ENCODE assay signal across 9 mouse cellular contexts in the genomic region with DNA sequence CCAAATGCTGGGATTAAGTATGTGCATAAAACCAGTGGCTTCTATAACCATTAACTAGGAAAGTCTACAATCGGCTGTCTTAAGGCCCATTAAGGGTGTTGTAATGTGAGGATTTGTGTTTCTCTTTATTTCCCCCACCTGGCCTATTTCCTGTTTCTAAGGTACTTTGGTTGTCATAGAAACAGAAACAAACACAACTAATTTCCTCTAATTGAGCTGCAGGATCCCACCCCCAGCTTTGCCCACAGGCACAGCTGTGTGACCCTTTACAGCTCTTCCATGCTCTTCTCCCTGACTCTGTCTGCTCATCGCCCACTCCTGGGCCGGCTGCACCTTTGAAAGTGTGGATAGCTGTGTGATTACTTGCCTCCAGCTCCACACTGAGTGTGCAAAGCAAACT. TPM values are rescaled to one million over a fixed set of nuclear protein-coding genes. Genes with fewer than 3 reads are reported as not detected.
DNase-seq lines count a peak whose midpoint lies in the region; ATAC-seq and TF ChIP-seq lines count a peak whose summit lies in the region.
"Had no signal": no experiment of that assay in that cellular context is flagged by ENCODE, and none has a peak within 500 bp of the region (broad histone marks: within the 10 kb centered on the region; RNA-seq: fewer than 3 reads in every experiment).

No protein-coding gene starts in this region.

- no peak for TF ChIP-seq CTCF in stomach, postnatal 0 days (IDR thresholded peaks at IDR 0.05; ENCODE audit: low read depth)

- no peaks in the 10 kb centered on the region for H3K36me3 ChIP-seq in stomach, embryonic 15.5 days
- no peaks in the 10 kb centered on the region for H3K36me3 ChIP-seq in stomach, postnatal 0 days (ENCODE audit: control insufficient read depth, insufficient read depth, low read length)
- H3K36me3 ChIP-seq in neural tube, embryonic 15.5 days: no peaks in the 10 kb centered on the region
- no peaks in the 10 kb centered on the region for H3K36me3 ChIP-seq in forebrain, embryonic 14.5 days (ENCODE audit: control insufficient read depth, insufficient read depth, low read length)
- H3K36me3 ChIP-seq: limb, embryonic 15.5 days had no signal

- DNase-seq in stomach, postnatal 0 days (ENCODE audit: low spot score): no peak
- DNase-seq in adrenal gland, postnatal 10 days: no peak
- no peak for DNase-seq in forebrain, embryonic 14.5 days (ENCODE audit: low spot score)
- no peak for DNase-seq in kidney, adult 8-10 months

- H3K4me1 ChIP-seq in stomach, embryonic 15.5 days: 0 out of 2 replicates have a peak, but pooled peaks cover 3% of the 10 kb centered on the region
- H3K4me1 ChIP-seq in stomach, postnatal 0 days (replicated peaks; ENCODE audit: control insufficient read depth, insufficient read depth): no peaks in the 10 kb centered on the region
- H3K4me1 ChIP-seq in neural tube, embryonic 15.5 days: peaks cover 6% of the 10 kb centered on the region
- no peaks in the 10 kb centered on the region for H3K4me1 ChIP-seq in forebrain, embryonic 14.5 days (ENCODE audit: control insufficient read depth, insufficient read depth, low read length)

- H3K4me2 ChIP-seq in stomach, embryonic 15.5 days: no peak overlapping the region
- H3K4me2 ChIP-seq in stomach, postnatal 0 days (replicated peaks; ENCODE audit: low read depth): no peak overlapping the region
- H3K4me2 ChIP-seq in neural tube, embryonic 15.5 days: peak overlapping the region; percentile 2; the same call in 1 of the 2 replicates
- H3K4me2 ChIP-seq in forebrain, embryonic 14.5 days (ENCODE audit: low read length): no peak overlapping the region
- H3K4me2 ChIP-seq: limb, embryonic 15.5 days; midbrain, embryonic 11.5 days had no signal

- 30% methylated on average over 3 of the region's 3 CpGs for WGBS in stomach, embryonic 15.5 days
- 26% methylated on average over 3 of the region's 3 CpGs for WGBS in stomach, postnatal 0 days
- 14% methylated on average over 3 of the region's 3 CpGs for WGBS in neural tube, embryonic 15.5 days
- WGBS in forebrain, embryonic 14.5 days: 48% methylated on average over 3 of the region's 3 CpGs

- H3K4me3 ChIP-seq in stomach, embryonic 15.5 days (replicated peaks): no peak overlapping the region
- H3K4me3 ChIP-seq in stomach, postnatal 0 days (ENCODE audit: low read depth, low read length): no peak overlapping the region
- no peak overlapping the region for H3K4me3 ChIP-seq in neural tube, embryonic 15.5 days (replicated peaks)
- no peak overlapping the region for H3K4me3 ChIP-seq in forebrain, embryonic 14.5 days (ENCODE audit: low read depth, low read length)
- H3K4me3 ChIP-seq: limb, embryonic 15.5 days had no signal

- ATAC-seq in stomach, embryonic 15.5 days (ENCODE audit: insufficient read depth, low FRiP score, low read depth): no peak
- ATAC-seq in stomach, postnatal 0 days (ENCODE audit: low FRiP score, low TSS enrichment): no peak
- ATAC-seq in granulocyte monocyte progenitor cell, adult 5-6 weeks (replicated peaks; ENCODE audit: poor library complexity, severe bottlenecking): peak; percentile 38
- ATAC-seq in neural tube, embryonic 15.5 days (ENCODE audit: low FRiP score): peak; percentile 50; the same call in 1 of the 2 replicates
- ATAC-seq in forebrain, embryonic 14.5 days: no peak

- no peaks in the 10 kb centered on the region for H3K27me3 ChIP-seq in stomach, embryonic 15.5 days (replicated peaks)
- H3K27me3 ChIP-seq in stomach, postnatal 0 days (ENCODE audit: control insufficient read depth, insufficient read depth, low read length): no peaks in the 10 kb centered on the region
- no peaks in the 10 kb centered on the region for H3K27me3 ChIP-seq in neural tube, embryonic 15.5 days (replicated peaks)
- no peaks in the 10 kb centered on the region for H3K27me3 ChIP-seq in forebrain, embryonic 14.5 days (replicated peaks; ENCODE audit: control insufficient read depth, insufficient read depth, low read length)
- H3K27me3 ChIP-seq: limb, embryonic 15.5 days had no signal

- peak overlapping the region; percentile 1; the same call in 1 of the 2 replicates for H3K27ac ChIP-seq in stomach, embryonic 15.5 days
- no peak overlapping the region for H3K27ac ChIP-seq in stomach, postnatal 0 days (replicated peaks)
- H3K27ac ChIP-seq in neural tube, embryonic 15.5 days (replicated peaks): no peak overlapping the region
- H3K27ac ChIP-seq in forebrain, embryonic 14.5 days (ENCODE audit: low read depth, low read length): no peak overlapping the region
- H3K27ac ChIP-seq: limb, embryonic 15.5 days had no signal

- no peaks in the 10 kb centered on the region for H3K9me3 ChIP-seq in stomach, embryonic 15.5 days
- no peaks in the 10 kb centered on the region for H3K9me3 ChIP-seq in stomach, postnatal 0 days (ENCODE audit: control insufficient read depth, low read length)
- H3K9me3 ChIP-seq in neural tube, embryonic 15.5 days (replicated peaks): no peaks in the 10 kb centered on the region
- no peaks in the 10 kb centered on the region for H3K9me3 ChIP-seq in forebrain, embryonic 14.5 days (replicated peaks; ENCODE audit: control insufficient read depth, low read length)
- H3K9me3 ChIP-seq: limb, embryonic 15.5 days had no signal

- TF ChIP-seq EP300 in stomach, postnatal 0 days (optimal IDR thresholded peaks at IDR 0.05): no peak

- H3K9ac ChIP-seq in stomach, embryonic 15.5 days: no peak overlapping the region
- H3K9ac ChIP-seq in stomach, postnatal 0 days (ENCODE audit: low read length): no peak overlapping the region
- H3K9ac ChIP-seq in neural tube, embryonic 15.5 days (replicated peaks): no peak overlapping the region
- no peak overlapping the region for H3K9ac ChIP-seq in forebrain, embryonic 14.5 days (ENCODE audit: low read length)
- H3K9ac ChIP-seq: limb, embryonic 15.5 days had no signal

RNA-seq across cellular contexts. Expression of a gene that starts 19.7 kb away (rescaled TPM):
- polyA plus RNA-seq in stomach, embryonic 15.5 days (2015; fragmentation: Nextera tagmentation; extraction: Ambion mirVana): 0.54 and 0.62 TPM in 2 replicates
- polyA plus RNA-seq in stomach, postnatal 0 days (2015; fragmentation: Nextera tagmentation; extraction: Ambion mirVana): 0.13 and 0.21 TPM in 2 replicates
- not detected in 2 replicates for total RNA-seq in granulocyte monocyte progenitor cell, adult 5-6 weeks (2014; fragmentation: Nextera tagmentation)
- not detected in 2 replicates for total RNA-seq in granulocyte monocyte progenitor cell, adult 5-6 weeks (2017)
- polyA plus RNA-seq in neural tube, embryonic 15.5 days (2015; fragmentation: Nextera tagmentation; extraction: Ambion mirVana): 0.26 TPM in 1 of 2 replicates, not detected in the other
- 1 to 10 TPM; 1.0 to 1.4 TPM for total RNA-seq in adrenal gland, postnatal 10 days (2021)
- polyA plus RNA-seq in forebrain, embryonic 14.5 days (2014; fragmentation: Nextera tagmentation; extraction: Ambion mirVana): 0.07 TPM in 1 of 2 replicates, not detected in the other

RNA-seq across cellular contexts. Expression of a gene that starts 23.3 kb away (rescaled TPM):
- polyA plus RNA-seq in stomach, embryonic 15.5 days (2015; fragmentation: Nextera tagmentation; extraction: Ambion mirVana): 18.6 and 19.8 TPM in 2 replicates
- polyA plus RNA-seq in stomach, postnatal 0 days (2015; fragmentation: Nextera tagmentation; extraction: Ambion mirVana): 7.9 and 10.4 TPM in 2 replicates
- 72.4 and 75.7 TPM in 2 replicates for total RNA-seq in granulocyte monocyte progenitor cell, adult 5-6 weeks (2014; fragmentation: Nextera tagmentation)
- 79.6 and 80.6 TPM in 2 replicates for total RNA-seq in granulocyte monocyte progenitor cell, adult 5-6 weeks (2017)
- 15.1 and 16.8 TPM in 2 replicates for polyA plus RNA-seq in neural tube, embryonic 15.5 days (2015; fragmentation: Nextera tagmentation; extraction: Ambion mirVana)
- total RNA-seq in adrenal gland, postnatal 10 days (2021): 100 to 1,000 TPM; 106 to 118 TPM
- 21.1 and 29.6 TPM in 2 replicates for polyA plus RNA-seq in forebrain, embryonic 14.5 days (2014; fragmentation: Nextera tagmentation; extraction: Ambion mirVana)

Comparison
In these comparisons a context has a peak if more than half of its experiments do, and no peak if none do; other contexts are left out.
1. ATAC-seq: peak in granulocyte monocyte progenitor cell, adult 5-6 weeks (single experiment) and neural tube, embryonic 15.5 days (single experiment); none in stomach, embryonic 15.5 days (single experiment), stomach, postnatal 0 days (single experiment) and forebrain, embryonic 14.5 days (single experiment).